Mouse (Mus musculus) gastrocnemius, postnatal 4 days (tissue): ENCODE measurements around the gene B3gntl1. TPM values are rescaled to one million over a fixed set of nuclear protein-coding genes. Genes with fewer than 3 reads are reported as not detected.
"Not testable (repeated sequence)": the region's sequence is repeated elsewhere in the genome, so short reads cannot be mapped to it uniquely, and the experiment has no call there.

Experiments used
- DNase-seq, 2 experiments: peaks; one replicate each; pipeline ENCODE4 v3.0.0; 2021 to 2022; ENCODE audit warnings: low spot score in 2 of 2, mixed read lengths in 2 of 2
- total RNA-seq, 2 experiments: library from RNA; stranded (reverse); gene quantifications; 2 replicates each; pipeline ENCODE4 v1.2.3; 2021

The B3gntl1 gene
- total RNA-seq, 2 experiments from 2014 or later: 5.9 to 6.1 TPM

DNA sequence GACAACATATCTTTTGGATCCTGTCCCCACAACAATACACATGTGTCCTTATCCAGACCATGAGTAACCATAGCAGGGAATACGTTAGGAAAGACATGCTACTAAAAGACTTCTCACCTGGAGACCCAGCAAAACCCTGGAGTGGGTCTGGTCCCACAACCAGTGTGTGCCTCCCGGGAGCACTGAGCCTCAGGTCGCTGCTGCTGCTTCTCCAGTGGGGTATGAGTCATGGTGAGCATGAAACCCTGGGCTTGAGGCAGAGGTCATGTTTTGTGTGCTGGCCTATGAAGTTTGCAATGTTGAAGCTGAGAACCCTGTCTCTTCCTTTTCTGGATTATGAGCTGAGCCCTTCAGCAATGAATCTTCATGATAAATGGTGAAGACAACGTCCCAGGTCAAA lies 13.1 kb upstream of the B3gntl1 start:
- DNase-seq: no peak

DNA sequence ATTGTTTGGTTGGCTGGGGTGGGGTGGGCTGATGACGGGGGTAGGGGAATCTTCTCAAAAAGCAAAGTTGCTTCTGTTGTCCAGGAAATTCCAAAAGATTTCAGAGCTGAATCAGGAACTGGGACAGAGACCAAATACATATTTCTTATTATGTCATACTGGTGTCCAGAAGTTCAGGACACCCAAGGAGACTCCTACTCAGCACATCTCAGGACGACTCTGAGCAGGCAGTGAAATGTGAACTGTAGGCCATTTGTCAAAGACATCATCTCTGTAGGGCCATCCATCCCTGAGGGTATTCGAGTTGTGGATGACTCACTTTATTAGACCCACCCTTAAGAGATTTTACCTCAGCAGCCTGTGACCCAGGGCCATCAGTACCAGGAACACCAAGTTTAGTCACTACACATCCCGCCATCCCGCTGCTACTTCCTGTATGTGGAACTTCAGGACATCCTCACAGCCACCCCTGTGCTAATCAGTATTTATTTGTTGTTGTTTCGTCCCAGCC lies 12.6 kb upstream of the B3gntl1 start:
- DNase-seq: no peak

DNA sequence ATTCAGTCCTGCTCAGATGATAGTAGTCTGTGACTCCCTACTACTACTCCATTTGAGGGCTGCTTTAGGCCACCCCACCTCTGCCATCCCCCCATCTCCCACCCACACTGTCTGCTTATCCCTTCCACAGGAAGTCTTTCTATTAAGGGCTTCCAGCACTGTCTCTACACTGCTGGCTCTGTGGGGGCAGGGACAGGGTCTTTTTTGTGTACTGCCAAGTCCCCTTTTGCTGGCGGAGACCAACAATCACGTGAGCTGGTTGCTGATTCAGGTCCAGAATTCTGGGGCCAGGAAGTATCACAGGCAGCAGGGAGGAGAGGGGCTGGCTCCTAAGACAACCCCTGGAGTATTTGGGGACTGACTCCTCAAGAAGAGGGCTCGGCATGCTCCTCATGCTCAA lies 10.3 kb upstream of the B3gntl1 start:
- no peak for DNase-seq

DNA sequence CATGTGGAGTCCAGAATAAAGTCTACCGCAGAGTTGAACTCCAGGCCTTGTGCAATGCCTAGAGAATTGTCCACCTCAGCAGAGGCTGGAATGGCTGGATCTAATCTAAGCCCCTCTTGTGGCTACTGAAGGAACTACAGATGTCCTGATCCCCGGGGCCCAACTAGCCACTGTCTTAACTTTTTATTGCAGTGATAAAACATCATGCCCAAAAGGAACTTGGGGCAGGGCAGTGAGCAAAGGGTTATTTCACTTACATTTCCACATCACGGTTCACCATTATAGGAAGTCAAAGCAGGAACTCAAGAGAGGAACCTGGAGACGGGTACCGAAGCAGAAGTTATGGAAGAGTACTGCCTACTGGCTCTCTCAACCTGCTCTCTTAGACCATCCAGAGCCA lies 7.8 kb upstream of the B3gntl1 start:
- no peak for DNase-seq

DNA sequence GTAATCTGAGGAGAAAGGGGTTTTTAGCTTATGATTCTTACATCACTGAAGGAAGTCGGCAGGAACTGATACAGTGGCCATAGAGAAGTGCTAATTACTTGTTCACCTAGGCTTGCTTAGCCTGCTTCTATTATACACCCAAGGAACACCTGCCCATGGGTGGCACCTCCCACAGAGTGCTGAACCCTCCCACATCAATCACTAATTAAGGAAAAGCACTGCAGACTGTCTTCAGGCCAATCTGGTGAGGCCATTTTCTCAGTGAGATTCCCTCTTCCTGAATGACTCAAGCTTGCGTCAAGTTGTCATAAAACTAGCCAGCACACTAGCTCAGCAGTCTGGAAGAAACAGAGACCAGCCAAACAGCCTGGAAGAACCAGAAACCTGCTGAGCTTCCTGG lies 6.6 kb upstream of the B3gntl1 start:
- no peak for DNase-seq

DNA sequence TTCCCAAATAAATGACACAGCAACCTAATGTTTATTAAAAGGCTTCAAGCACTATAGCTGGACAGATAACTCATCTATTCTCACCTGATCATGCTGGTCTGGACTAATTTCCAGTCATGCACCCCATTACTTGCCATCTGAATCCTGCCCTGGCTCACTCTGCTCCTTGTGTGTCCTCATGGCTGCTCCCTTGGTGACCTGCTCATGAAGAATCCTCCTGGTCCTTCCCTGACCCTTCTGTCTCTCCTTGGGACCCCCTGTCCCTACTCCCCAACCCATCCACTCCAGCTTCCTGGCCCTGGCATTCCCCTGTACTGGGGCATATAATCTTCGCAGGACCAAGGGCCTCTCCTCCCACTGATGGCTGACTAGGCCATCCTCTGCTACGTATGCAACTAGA lies 3.9 kb upstream of the B3gntl1 start:
- DNase-seq: no peak

DNA sequence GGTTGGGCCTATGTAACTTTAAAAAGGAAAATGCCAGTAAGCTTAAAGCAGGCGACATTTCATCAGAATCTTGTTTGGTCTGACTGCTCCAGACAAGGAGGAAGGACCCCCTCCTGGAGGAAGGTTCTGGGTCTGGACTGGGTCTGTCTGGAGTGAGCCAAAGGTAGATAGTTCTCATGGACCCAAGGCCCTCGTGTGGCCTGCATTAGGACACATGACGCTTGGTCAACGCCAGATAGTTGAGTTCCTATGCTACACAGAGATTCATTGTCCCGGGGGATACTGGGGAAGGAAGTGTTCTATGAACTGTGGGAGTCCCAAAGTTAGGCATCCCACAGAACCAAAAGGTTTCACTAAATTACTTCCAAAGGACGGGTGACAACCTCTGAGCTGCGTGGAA lies 676 bp upstream of the B3gntl1 start:
- no peak for DNase-seq

DNA sequence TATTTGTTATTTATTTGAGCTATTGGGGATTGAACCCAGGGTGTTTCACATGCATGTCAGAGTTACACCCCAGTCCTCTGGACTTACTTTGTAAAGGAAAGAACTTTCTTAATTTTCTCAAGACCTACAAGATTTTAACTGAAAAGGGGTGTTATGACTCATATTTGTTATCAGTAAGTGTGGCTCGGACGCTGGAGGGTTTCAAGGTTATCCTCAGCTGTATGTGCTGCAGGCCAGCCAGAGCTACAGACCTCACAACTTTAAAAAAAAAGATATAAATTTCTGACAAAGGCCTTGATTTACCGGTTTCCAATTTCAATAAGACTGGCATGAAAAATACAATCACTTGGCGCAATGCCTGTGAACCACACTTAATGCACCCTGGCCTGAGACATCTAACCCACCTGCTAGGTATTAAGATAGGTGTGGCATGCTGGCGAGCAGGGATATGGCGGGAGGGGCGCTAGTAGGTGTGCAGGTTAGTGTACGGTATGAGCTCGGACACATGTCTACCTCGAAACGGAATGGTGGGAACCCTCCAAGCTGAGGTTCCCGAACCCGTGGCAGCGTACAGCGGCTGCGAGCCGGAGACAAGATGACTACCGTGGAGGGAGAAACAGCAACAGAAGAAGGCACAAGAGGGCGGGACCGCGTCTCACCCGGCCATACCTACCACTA lies 502 bp downstream of the B3gntl1 start:
- no peak for DNase-seq

DNA sequence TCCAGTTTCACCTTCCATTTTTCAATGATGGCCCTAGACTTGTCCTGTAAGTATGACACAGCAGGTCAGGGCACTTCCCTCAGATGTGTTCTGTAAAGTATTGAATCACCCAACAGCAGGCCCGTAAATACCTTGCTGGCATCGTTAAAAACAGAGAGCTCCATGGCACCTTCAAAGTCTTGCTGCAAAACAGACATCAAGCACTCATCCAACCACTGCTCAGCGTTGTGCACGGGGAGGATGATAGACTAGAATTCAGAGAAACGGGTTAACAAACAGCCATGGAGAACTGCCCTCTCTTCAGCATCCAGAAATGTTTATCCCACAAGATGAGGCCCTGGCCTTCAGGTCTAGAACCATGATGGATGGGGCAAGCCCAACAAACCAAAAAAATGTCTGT lies 2.0 kb downstream of the B3gntl1 start:
- no peak for DNase-seq

DNA sequence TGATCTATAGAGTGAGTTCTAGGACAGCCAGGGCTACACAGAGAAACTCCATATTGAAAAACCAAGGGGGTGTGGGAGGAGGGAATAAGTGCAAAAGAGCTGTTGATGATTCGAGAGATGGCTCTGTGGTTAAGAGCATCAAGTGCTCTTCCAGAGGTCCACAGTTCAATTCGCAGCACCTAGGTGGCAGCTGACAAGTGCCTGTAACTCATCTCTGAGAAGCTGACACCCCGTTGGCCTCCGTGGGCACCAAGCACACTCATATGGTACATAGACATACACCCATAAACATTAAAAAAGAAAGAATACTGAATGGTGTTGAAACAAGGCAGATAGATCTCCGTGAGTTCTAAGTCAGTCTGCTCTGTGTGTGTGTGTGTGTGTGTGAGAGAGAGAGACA lies 4.2 kb downstream of the B3gntl1 start:
- no peak for DNase-seq

DNA sequence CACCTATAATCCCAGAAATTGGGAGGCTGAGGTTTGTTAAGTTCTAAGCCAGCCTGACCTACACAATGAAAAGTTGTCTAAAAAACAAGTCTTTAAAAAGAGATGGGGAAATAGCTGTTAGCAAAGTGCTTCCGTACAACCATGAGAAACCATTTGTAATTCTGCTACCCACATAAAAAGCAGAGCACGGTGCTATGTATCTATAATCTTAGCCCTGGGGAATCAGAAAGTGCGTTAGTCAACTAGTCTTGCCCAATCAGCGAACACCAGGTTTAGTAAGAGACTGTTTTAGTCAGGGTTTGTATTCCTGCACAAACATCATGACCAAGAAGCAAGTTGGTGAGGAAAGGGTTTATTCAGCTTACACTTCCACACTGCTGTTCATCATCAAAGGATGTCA lies 5.4 kb downstream of the B3gntl1 start:
- no peak for DNase-seq

DNA sequence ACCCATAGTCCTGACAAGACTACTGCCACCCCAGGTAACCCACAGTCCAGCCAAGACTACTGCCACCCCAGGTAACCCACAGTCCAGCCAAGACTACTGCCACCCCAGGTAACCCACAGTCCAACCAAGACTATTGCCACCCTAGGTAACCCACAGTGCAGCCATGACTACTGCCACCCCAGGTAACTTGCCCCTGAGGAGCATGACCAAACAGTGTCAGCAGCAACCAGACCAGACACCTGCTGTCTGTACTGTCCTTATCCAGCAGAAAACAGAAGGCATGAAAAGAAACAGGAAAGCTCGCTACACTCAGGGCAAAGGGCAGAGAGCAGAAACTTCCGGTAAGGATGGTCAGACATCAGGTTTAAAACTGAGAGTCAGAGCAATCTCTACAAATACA lies 11.8 kb downstream of the B3gntl1 start:
- DNase-seq: no peak

DNA sequence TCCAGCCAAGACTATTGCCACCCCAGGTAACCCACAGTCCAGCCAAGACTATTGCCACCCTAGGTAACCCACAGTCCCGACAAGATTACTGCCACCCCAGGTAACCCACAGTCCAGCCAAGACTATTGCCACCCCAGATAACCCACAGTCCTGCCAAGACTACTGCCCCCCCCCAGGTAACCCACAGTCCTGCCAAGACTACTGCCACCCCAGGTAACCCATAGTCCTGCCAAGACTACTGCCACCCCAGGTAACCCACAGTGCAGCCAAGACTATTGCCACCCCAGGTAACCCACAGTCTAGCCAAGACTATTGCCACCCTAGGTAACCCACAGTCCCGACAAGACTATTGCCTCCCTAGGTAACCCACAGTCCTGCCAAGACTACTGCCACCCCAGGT lies 12.3 kb downstream of the B3gntl1 start:
- DNase-seq: not testable (repeated sequence)

DNA sequence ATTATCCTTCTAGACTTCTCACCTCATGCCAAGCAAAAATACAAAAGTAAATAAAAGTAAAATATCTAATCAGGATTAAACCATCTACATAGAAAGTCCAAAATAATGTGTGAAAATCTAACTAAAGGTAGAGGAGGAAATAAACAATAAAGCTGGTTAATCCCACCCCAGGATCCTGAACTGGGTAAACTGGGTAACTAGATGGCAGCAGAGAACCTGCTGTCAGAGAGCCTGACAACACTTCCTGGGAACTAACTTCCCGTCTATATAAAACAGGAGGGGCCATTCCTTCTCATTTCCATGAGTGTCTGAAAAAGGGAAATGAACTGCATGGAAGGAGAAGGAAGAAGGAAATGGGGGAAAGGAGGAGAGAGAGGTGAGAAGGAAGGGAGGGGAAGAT lies 14.8 kb downstream of the B3gntl1 start:
- no peak for DNase-seq

DNA sequence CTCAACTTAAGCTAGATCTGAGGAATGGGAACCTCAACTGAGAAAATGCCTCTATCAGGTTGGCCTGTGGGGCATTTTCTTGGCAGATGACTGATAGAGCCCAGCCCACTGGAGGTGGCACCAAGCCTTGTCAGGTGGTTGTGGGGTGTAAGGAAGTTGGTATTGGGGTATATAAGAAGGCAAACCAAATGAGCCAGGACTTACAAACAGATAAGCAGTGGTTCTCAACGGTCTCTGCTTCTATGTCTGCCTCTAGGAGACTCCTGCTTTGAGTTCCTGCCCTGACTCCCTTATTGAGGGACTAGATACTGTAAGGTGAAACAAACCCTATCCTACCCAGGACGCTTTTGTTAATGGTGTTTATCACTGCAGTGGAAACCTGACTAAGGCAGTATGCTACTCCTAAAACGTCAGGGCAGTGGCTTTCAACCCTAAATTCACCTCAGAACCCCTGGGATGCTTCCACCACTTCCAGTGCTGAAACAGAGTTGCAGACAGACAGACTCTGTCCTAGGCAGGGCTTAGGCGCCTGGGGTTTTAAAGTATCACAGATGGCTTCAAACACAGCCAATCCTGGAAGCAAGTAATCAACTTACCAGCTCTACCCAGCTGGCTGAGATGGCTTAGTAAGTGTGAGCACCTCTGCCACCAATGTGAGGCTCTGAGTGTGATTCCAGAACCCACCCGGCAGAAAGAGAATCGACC lies 17.0 kb downstream of the B3gntl1 start:
- DNase-seq: no peak

DNA sequence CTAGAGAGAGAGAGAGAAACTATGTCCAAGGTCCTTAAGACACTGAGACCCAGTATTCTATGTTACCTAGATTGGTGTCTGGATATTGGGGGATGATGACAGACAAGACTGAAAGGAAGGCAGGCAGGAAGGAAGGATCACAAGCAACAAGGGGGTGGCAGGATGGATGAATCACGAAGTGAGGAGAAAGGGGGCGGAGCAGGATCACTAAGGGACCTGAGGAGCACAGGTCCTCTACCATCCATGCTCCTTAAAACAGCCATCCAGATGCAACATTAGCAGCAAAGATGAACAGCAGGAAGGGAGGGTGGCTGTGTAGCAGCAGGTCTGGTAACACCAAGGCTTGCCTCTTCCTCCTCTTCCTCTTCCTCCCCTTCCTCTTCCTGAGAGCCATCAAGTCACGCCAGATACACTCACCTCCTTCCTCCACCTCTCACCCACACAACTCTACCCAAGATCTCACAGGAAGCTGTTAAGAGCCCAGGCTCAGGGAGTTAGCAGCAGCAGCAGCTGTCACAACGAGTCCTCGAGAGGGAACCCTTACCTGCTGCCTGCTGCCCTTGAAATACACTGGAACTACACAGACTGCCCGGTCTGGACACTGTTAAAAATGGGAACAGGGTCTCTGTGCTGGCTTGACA lies 17.7 kb downstream of the B3gntl1 start:
- DNase-seq: no peak

DNA sequence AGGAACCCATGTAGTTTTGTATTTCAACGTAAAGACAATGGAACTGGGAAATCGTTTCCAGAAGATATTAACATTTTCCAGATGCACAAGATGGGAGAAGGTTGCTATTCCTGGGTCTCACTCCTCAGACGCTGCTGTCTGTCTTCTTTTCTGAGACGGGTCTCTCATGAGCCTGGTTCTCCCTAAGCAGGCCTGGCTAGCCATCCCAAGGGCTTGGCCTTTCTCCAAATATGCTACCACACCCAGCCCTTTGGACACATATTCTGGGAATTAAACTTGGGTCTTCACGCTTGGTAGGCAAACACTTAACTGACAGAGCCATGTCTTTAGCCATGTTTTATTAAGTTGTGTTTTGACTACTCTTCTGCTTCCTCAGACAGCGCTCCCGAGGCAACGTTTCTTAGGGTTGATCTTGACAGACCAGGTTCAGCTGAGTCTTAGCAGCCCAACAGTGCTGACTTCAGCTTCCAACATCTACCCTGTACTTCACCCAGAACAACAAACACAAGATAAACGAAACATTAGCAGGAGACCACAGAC lies 18.5 kb downstream of the B3gntl1 start:
- no peak for DNase-seq

DNA sequence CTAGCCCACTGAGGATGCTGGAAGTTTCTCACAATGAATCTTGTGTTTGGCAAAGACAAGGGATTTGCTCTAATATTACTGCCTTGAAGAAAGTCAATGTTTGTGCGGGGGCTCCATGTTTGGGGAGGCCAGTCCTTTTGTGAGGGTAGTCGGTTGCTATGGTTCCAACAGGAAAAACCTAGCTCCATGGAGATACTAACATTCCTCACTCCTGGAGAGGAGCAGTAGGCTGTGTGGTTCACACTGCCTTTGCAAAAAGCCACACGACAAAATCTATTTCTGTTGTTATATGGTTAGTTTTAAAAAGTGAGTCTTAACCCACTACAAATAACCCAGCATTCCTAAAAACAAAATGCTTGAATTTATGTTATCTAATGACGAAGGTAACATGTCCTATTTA lies 19.3 kb downstream of the B3gntl1 start:
- DNase-seq: no peak

DNA sequence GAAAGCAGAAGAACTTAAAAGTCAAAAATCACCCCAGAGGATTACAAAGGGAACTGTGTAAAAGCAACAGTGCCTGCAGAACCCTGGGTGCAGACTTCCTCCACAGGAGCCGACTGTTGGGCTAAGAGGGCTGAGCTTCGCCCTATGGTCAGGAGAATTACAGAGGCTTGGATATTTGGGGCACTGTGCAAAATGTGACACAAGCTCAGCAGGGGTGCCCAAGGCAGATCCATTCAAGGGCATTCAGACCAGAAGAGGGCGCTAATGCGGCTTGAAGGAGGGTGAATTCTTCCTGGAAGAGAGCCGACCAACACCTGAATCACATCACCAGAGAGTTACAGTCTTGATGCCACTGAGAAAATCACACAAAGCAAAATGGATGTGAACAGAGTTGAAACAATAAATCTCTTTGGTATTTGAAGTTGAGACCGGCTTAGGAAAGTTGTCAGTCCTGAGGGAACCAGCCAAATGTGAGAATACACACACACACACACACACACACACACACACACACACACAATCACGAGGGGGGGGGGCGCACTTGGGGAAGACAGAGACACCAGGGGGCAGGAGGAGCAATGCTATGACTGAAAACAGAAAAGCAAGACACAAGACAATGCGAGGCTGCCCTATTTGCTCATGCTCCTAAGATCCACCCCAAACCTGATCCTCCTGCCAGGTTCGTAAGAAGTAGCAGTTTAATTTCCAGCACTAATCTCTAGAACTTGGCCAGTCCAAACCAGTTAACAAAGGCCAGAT lies 20.2 kb downstream of the B3gntl1 start:
- peak in 1 of 2 experiments; percentile 57 for DNase-seq

DNA sequence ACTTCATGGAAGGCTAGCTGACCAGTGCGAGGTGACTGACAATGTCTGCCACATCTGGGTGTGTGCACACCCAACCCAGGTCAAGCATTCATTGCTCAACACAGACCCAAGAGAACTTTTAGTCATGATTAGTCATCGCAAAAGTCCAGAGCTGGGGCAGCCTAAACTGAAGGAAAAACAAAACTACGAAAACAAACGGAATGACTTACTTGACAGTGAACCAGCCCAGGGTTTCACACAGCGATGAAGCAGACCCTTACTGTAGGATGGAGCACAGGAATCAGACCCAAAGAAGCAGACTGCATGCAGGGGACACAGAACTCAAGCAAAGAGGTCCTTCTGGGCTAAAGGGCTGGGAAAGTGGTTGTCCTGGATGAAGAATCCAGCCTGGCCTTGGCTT lies 21.0 kb downstream of the B3gntl1 start:
- DNase-seq: no peak

DNA sequence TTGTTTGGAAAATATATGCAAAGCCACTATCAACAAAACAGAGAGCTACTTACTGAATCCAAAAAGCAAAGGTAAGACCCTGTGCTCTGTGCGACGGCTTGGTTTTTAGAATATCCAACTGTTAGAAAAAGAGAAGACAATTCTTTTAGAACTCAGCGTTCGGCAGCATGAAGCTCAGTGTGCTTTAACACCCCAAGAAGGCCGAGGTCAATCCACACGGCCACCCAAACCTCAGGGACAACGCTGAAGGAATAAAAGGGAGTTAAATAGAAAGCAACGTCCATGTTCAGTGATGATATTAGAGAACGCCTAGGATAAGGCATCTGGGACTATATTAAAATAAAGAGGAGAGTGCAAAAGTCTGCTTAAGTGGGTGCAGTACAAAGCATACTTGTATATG lies 21.4 kb downstream of the B3gntl1 start:
- DNase-seq: no peak
